Mouse (Mus musculus) gastrocnemius, adult 18-20 months (tissue): ENCODE data around the gene 1700047I17Rik2. TPM values are rescaled to one million over a fixed set of nuclear protein-coding genes. Genes with fewer than 3 reads are reported as not detected.
"Not testable (repeated sequence)": the region's sequence is repeated elsewhere in the genome, so short reads cannot be mapped to it uniquely, and the experiment has no call there.

Experiments used
- DNase-seq: peaks from one replicate; pipeline ENCODE4 v3.0.0; 2021; ENCODE audit warnings: low spot score
- long read RNA-seq, 2 experiments: library from polyadenylated mRNA; stranded (forward); transcript quantifications; one replicate each; pipeline ENCODE4 v2.0.0; 2021
- total RNA-seq, 2 experiments: library from RNA; stranded (reverse); gene quantifications; 2 replicates each; pipeline ENCODE4 v1.2.3; 2021

1700047I17Rik2 gene
- 1 to 10 TPM in 1 of 2 experiments, not detected in 1; 9.4 TPM for total RNA-seq
- long read RNA-seq, experiment 1, transcript 1700047I17Rik2-201 (5 exons, 3,863 nt): major isoform, 9 of 12 reads
- long read RNA-seq, experiment 1, partial matches to known transcripts: 0 of 12 reads
- long read RNA-seq, experiment 1, other reads (novel, unspliced or antisense): 3 of 12 reads
- long read RNA-seq, experiment 2, transcript 1700047I17Rik2-201 (5 exons, 3,863 nt): major isoform, 10 of 12 reads
- long read RNA-seq, experiment 2, partial matches to known transcripts: 0 of 12 reads
- long read RNA-seq, experiment 2, other reads (novel, unspliced or antisense): 2 of 12 reads

GRCm38 (mm10) chr12:55199306-55199705 lies at the start of gene 1700047I17Rik2:
Gene 1700047I17Rik2 (plus strand): TSS chr12:55199592.
- DNase-seq: not testable (repeated sequence)

GRCm38 (mm10) chr12:55154559-55155448 lies 44.6 kb upstream of the 1700047I17Rik2 start, which contains the start of gene Srp54b:
Gene Srp54b (plus strand): TSS chr12:55155104.
- not testable (repeated sequence) for DNase-seq

GRCm38 (mm10) chr12:55155449-55155783 lies 44.0 kb upstream of the 1700047I17Rik2 start:
- DNase-seq: not testable (repeated sequence)

GRCm38 (mm10) chr12:55167034-55167557 lies 32.3 kb upstream of the 1700047I17Rik2 start:
- DNase-seq: not testable (repeated sequence)

- not testable (repeated sequence) for DNase-seq
These were observed 11.7 kb upstream of the 1700047I17Rik2 start for GRCm38 (mm10) chr12:55187686-55188085.

- not testable (repeated sequence) for DNase-seq
These were observed 10.3 kb upstream of the 1700047I17Rik2 start for GRCm38 (mm10) chr12:55189127-55189526.

GRCm38 (mm10) chr12:55199799-55200198 lies 407 bp downstream of the 1700047I17Rik2 start:
- not testable (repeated sequence) for DNase-seq

GRCm38 (mm10) chr12:55212944-55213343 lies 13.6 kb downstream of the 1700047I17Rik2 start:
- DNase-seq: not testable (repeated sequence)

- not testable (repeated sequence) for DNase-seq
These were observed 30.5 kb downstream of the 1700047I17Rik2 start, which contains the start of gene Srp54c for GRCm38 (mm10) chr12:55229626-55230519. Gene Srp54c (plus strand): TSS chr12:55230168.

GRCm38 (mm10) chr12:55230520-55230861 lies 31.1 kb downstream of the 1700047I17Rik2 start:
- DNase-seq: not testable (repeated sequence)

GRCm38 (mm10) chr12:55242243-55242642 lies 42.9 kb downstream of the 1700047I17Rik2 start:
- not testable (repeated sequence) for DNase-seq

- DNase-seq: not testable (repeated sequence)
These were observed 62.6 kb downstream of the 1700047I17Rik2 start for GRCm38 (mm10) chr12:55261950-55262349.

GRCm38 (mm10) chr12:55263385-55263784 lies 64.0 kb downstream of the 1700047I17Rik2 start:
- not testable (repeated sequence) for DNase-seq

Other genes with a start within 250 kb of the 1700047I17Rik2 start
- gene Gm20403, start 213.1 kb upstream of the 1700047I17Rik2 start, total RNA-seq: not detected
- gene Baz1a, start 185.2 kb upstream of the 1700047I17Rik2 start, total RNA-seq: 1 to 10 TPM; 3.1 to 4.2 TPM
- gene 2700097O09Rik, start 119.5 kb upstream of the 1700047I17Rik2 start, total RNA-seq: 1 to 10 TPM; 7.4 to 7.8 TPM
- 10 to 100 TPM; 84.3 to 96.1 TPM for gene Srp54a, start 119.3 kb upstream of the 1700047I17Rik2 start, total RNA-seq
- gene Fam177a, start 75.1 kb upstream of the 1700047I17Rik2 start, total RNA-seq: 1 to 10 TPM in 1 of 2 experiments, not detected in 1; 8.7 TPM
- 10 to 100 TPM; 41.6 to 47.5 TPM for gene Srp54b, start 44.5 kb upstream of the 1700047I17Rik2 start, total RNA-seq
- 10 to 100 TPM; 24.7 to 26.5 TPM for gene Srp54c, start 30.6 kb downstream of the 1700047I17Rik2 start, total RNA-seq
- gene 1110008L16Rik, start 100.0 kb downstream of the 1700047I17Rik2 start, total RNA-seq: 10 to 100 TPM; 12.1 to 12.2 TPM
- gene Ppp2r3c, start 103.4 kb downstream of the 1700047I17Rik2 start, total RNA-seq: 1 to 10 TPM; 8.6 to 8.7 TPM
- 100 to 1,000 TPM; 162 TPM for gene Psma6, start 184.6 kb downstream of the 1700047I17Rik2 start, total RNA-seq